Mouse (Mus musculus): ENCODE data around the gene Skap1.

DNA sequence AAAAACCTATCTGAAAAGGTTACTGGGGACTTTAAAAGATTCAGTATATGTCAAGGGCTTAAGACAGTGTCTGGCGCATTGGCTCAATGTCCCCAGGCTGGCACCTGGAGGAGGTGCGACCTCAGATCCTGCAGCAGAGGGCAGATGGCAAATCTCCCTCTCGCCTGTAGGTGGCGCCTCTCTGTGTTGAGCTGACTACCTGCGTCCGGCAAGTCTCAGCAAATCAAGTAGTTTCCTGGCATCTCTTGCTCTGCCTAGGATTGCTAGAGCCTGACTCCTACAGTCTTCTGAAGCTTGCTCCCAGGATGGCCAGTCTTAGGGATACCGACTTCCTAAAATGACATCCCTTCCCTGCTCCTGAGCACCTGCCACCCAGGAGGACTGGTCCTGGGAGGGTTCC is 25.6 kb upstream of the Skap1 start:
- TF ChIP-seq GATA1 (IDR thresholded peaks at IDR 0.05; ENCODE audit: borderline replicate concordance, low read length): no peak
- TF ChIP-seq FLI1 (IDR thresholded peaks at IDR 0.05; ENCODE audit: low read length): no peak

Data from megakaryocyte, embryonic 14.5 days (primary cell).